ENCODE assay signal across 27 mouse cellular contexts in the genomic region with DNA sequence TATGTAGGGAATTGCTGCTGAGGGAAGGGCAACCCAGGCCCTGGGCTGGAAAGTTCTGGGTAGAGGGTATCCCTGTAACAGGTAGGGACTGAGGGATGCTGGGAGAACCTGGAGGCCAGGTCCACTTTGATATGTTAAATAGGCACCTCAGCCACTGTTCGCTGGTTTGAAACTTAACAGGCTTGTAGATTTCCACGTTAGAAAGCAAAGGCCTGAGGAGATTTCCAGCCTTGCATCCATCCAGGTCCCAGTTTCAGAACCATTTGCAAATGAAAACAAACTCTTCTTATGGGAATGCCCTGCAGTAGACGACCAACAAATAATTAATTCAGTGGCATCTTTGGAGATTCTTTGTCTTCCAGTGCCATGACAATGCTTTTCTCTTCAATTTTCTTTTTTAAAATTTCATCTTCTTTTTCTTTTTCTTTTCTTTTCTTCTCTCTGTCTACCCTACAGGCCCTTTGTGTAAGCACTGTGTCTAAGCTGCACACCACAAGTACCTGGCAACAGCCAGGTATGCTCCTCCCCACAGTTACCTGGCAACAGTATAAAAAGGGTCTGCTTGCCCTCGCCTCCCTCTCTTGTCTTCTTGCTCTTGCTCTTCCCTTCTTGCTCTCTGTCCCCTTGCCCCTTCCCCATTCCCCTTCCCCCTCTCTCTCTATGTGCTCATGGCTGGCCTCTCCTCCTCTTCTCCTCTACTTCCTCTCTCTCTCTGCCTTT. TPM values are rescaled to one million over a fixed set of nuclear protein-coding genes. Genes with fewer than 3 reads are reported as not detected.
"Had no signal": no experiment of that assay in that cellular context is flagged by ENCODE, and none has a peak within 500 bp of the region (broad histone marks: within the 10 kb centered on the region; RNA-seq: fewer than 3 reads in every experiment).

No protein-coding gene starts in this region.

- H3K36me3 ChIP-seq: midbrain, embryonic 10.5 days; midbrain, embryonic 12.5 days; neural tube, embryonic 13.5 days; neural tube, embryonic 15.5 days had no signal

- DNase-seq: lung, adult 18-20 months; lung, embryonic 14.5 days; lung, postnatal 10 days; lung, postnatal 4 days; midbrain, embryonic 14.5 days; retina, postnatal 1 day; right cerebral cortex, adult 18-20 months; right cerebral cortex, postnatal 25 days; right cerebral cortex, postnatal 4 days; spleen, adult 18-20 months; thymus, adult 18-20 months; thymus, postnatal 14 days; thymus, postnatal 36 days had no signal

- H3K4me3 ChIP-seq: midbrain, embryonic 10.5 days; midbrain, embryonic 12.5 days; myocyte; neural tube, embryonic 13.5 days; neural tube, embryonic 15.5 days had no signal

- H3K27ac ChIP-seq: midbrain, embryonic 10.5 days; midbrain, embryonic 12.5 days; neural tube, embryonic 13.5 days; neural tube, embryonic 15.5 days had no signal

- H3K9ac ChIP-seq: lung, embryonic 14.5 days; midbrain, embryonic 12.5 days; neural tube, embryonic 13.5 days; neural tube, embryonic 15.5 days had no signal

- H3K9me3 ChIP-seq: midbrain, embryonic 10.5 days; midbrain, embryonic 12.5 days; neural tube, embryonic 13.5 days; neural tube, embryonic 15.5 days had no signal

RNA-seq across cellular contexts. Expression of a gene that starts 15.5 kb away (rescaled TPM):
- total RNA-seq: megakaryocyte, adult 5-6 weeks had no signal
- polyA plus RNA-seq: lung, embryonic 14.5 days; lung, embryonic 16.5 days; midbrain, embryonic 10.5 days; midbrain, embryonic 12.5 days; myocyte; neural tube, embryonic 11.5 days; neural tube, embryonic 13.5 days; neural tube, embryonic 15.5 days; small intestine, adult 2 months; stomach, embryonic 14.5 days; thymus, postnatal 0 days had no signal

RNA-seq across cellular contexts. Expression of a gene that starts 37.4 kb away (rescaled TPM):
- total RNA-seq: megakaryocyte, adult 5-6 weeks; megakaryocyte-erythroid progenitor cell, adult 5-6 weeks had no signal
- polyA plus RNA-seq: lung, embryonic 14.5 days; lung, embryonic 16.5 days; midbrain, embryonic 10.5 days; midbrain, embryonic 12.5 days; midbrain, embryonic 14.5 days; midbrain, embryonic 16.5 days; myocyte; neural tube, embryonic 11.5 days; neural tube, embryonic 13.5 days; neural tube, embryonic 15.5 days; small intestine, adult 2 months; stomach, embryonic 14.5 days; stomach, embryonic 16.5 days; thymus, postnatal 0 days had no signal

RNA-seq across cellular contexts. Expression of a gene that starts 51.4 kb away (rescaled TPM):
- total RNA-seq: megakaryocyte, adult 5-6 weeks; megakaryocyte-erythroid progenitor cell, adult 5-6 weeks had no signal
- polyA plus RNA-seq: lung, embryonic 14.5 days; lung, embryonic 16.5 days; midbrain, embryonic 10.5 days; midbrain, embryonic 12.5 days; midbrain, embryonic 14.5 days; midbrain, embryonic 16.5 days; myocyte; neural tube, embryonic 11.5 days; neural tube, embryonic 13.5 days; neural tube, embryonic 15.5 days; small intestine, adult 2 months; stomach, embryonic 14.5 days; stomach, embryonic 16.5 days; thymus, postnatal 0 days had no signal
